Mouse (Mus musculus) neural tube, embryonic 14.5 days (tissue): ENCODE results near the gene Dpf3. TPM values are rescaled to one million over a fixed set of nuclear protein-coding genes. Genes with fewer than 3 reads are reported as not detected.

Source experiments
- ATAC-seq: fragments of 200-750 bp; cut with Nextera tagmentation; 2 replicates; pipeline ENCODE4 v1.8.0; 2017; ENCODE audit warnings: low read depth, mild to moderate bottlenecking, moderate TSS enrichment, moderate library complexity
- H3K27ac ChIP-seq: fragments of 300-500 bp; sonication (generic); 2 replicates; pipeline ENCODE4 v1.5.1; 2014; ENCODE audit warnings: low read depth, mild to moderate bottlenecking, control low read depth, low read length, moderate library complexity, mixed read lengths
- H3K27me3 ChIP-seq: fragments of 300-500 bp; sonication (generic); 2 replicates; pipeline ENCODE4 v1.6.1; 2014; ENCODE audit warnings: low read length; ENCODE audit not compliant: control insufficient read depth, insufficient read depth
- H3K36me3 ChIP-seq: fragments of 300-500 bp; sonication (generic); 2 replicates; pipeline ENCODE4 v1.6.1; 2014; ENCODE audit warnings: low read length, mixed read lengths; ENCODE audit not compliant: control insufficient read depth, insufficient read depth
- H3K4me1 ChIP-seq: fragments of 300-500 bp; sonication (generic); 2 replicates; pipeline ENCODE4 v1.6.1; 2014; ENCODE audit warnings: low read length; ENCODE audit not compliant: control insufficient read depth, insufficient read depth
- H3K4me2 ChIP-seq: fragments of 300-500 bp; sonication (generic); 2 replicates; pipeline ENCODE4 v1.6.1; 2014; ENCODE audit warnings: mild to moderate bottlenecking, low read depth, low read length, control low read depth
- H3K4me3 ChIP-seq: fragments of 300-500 bp; sonication (generic); 2 replicates; pipeline ENCODE4 v1.5.1; 2014; ENCODE audit warnings: low read depth, low read length, control low read depth, mixed read lengths
- H3K9ac ChIP-seq: fragments of 300-500 bp; sonication (generic); replicated peaks from 2 replicates; pipeline ENCODE4 v1.6.1; 2014; ENCODE audit warnings: low read depth, mild to moderate bottlenecking, control low read depth, low read length, mixed read lengths
- H3K9me3 ChIP-seq: fragments of 300-500 bp; sonication (generic); 2 replicates; pipeline ENCODE4 v1.6.1; 2016; ENCODE audit warnings: low read length; ENCODE audit not compliant: control insufficient read depth
- WGBS: fragments of 180-500 bp; shearing (Covaris S2); extraction: QIAGEN DNeasy Blood & Tissue Kit; methylation state at CpG from one replicate; pipeline ENCODE4 v1.1.7; 2014; 5-methylcytosine and 5-hydroxymethylcytosine counted together
- polyA plus RNA-seq: library from polyadenylated mRNA; unstranded; fragments of >200 nt; fragmentation: Nextera tagmentation; extraction: Ambion mirVana; gene quantifications from 2 replicates; pipeline ENCODE4 v1.2.1, GENCODE M21; 2014

Dpf3 gene
- polyA plus RNA-seq, 1 experiment from 2014 or later: 29.2 TPM

DNA sequence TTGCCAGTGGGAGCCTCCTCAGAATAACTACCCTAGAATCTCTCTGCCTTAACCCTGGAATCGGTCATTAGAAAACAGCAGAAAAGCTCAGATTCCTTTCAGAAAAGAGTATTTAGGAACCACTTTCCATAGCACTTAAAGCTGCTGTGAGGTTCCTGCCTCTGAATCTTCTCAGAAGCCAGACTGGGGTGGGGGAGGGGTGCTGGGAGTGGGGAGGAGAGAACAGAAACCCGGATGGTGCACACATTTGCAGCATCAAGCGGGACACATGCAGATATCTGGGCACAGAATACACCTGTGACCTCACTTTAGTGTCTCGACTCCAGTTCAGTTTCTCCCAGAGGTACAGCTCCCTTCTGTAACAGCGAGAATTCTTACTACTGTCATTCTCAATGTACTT, 23.1 kb upstream of the Dpf3 start:
- 82% methylated on average over 5 of the region's 5 CpGs for WGBS
- no peaks in the 10 kb centered on the region for H3K9me3 ChIP-seq
- H3K27me3 ChIP-seq: no peaks in the 10 kb centered on the region
- H3K4me2 ChIP-seq: no peak overlapping the region
- H3K36me3 ChIP-seq: no peaks in the 10 kb centered on the region
- ATAC-seq: no peak
- H3K4me3 ChIP-seq: no peak overlapping the region
- 0 out of 2 replicates have a peak, but pooled peaks cover 2% of the 10 kb centered on the region for H3K4me1 ChIP-seq
- H3K9ac ChIP-seq: no peak overlapping the region
- H3K27ac ChIP-seq: no peak overlapping the region

DNA sequence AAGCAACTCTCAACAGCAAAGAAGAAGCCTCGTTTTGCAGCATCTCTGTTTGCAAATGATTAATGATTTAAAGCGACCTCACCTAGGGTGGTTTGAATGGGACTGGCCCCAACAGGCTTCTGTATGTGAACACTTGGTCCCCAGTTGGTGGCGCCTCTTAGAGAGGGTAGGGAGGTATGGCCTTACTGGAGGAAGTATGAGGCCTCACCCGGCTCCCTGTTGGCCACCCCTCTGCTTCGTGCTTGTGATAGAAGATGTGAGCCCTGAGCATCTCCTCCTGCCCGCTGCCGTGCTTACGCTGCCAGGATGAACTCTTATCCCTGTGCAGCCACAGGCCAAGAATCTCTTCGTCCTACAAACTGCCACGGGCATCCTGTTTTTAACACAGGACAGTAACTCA, 19.0 kb upstream of the Dpf3 start:
- no peaks in the 10 kb centered on the region for H3K36me3 ChIP-seq
- no peak overlapping the region for H3K4me2 ChIP-seq
- 79% methylated on average over 10 of the region's 10 CpGs for WGBS
- H3K27me3 ChIP-seq: no peaks in the 10 kb centered on the region
- no peak overlapping the region for H3K4me3 ChIP-seq
- no peaks in the 10 kb centered on the region for H3K4me1 ChIP-seq
- ATAC-seq: no peak
- H3K9me3 ChIP-seq: no peaks in the 10 kb centered on the region
- H3K27ac ChIP-seq: no peak overlapping the region
- H3K9ac ChIP-seq: no peak overlapping the region

GRCm38 (mm10) chr12:83502190-83502589, 14.7 kb upstream of the Dpf3 start:
- 9% methylated on average over 9 of the region's 9 CpGs for WGBS
- no peak overlapping the region for H3K4me2 ChIP-seq
- H3K36me3 ChIP-seq: no peaks in the 10 kb centered on the region
- H3K27ac ChIP-seq: no peak overlapping the region
- H3K9me3 ChIP-seq: no peaks in the 10 kb centered on the region
- H3K9ac ChIP-seq: no peak overlapping the region
- H3K27me3 ChIP-seq: no peaks in the 10 kb centered on the region
- no peaks in the 10 kb centered on the region for H3K4me1 ChIP-seq
- ATAC-seq: no peak
- no peak overlapping the region for H3K4me3 ChIP-seq

DNA sequence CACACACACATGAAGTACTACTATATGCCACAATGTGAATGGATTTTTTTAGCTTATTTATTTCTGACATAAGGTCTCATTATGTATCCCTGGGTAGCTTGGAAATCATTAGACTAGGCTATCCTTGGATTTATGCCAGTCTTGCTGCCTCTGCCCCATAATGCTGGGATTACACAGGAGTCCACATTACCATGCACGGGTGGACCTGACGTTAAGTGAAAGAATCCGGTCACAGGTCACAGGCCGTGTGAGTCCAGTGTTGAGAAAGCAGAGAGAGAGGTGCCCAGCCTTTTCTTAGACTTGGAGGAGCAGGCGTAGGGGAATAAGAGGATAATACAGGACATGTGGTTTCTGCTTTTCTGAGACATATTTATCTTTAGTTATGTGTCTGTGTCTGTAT, 11.7 kb upstream of the Dpf3 start:
- WGBS: 79% methylated on average over 5 of the region's 5 CpGs
- ATAC-seq: no peak
- Histone ChIP-seq H3K27ac (no peak overlapping the region), H3K4me1 (no peaks in the 10 kb centered on the region), H3K27me3 (no peaks in the 10 kb centered on the region), H3K9me3 (no peaks in the 10 kb centered on the region), H3K9ac (no peak overlapping the region), H3K36me3 (no peaks in the 10 kb centered on the region), H3K4me3 (no peak overlapping the region), H3K4me2 (no peak overlapping the region)

- Histone ChIP-seq H3K4me3 (no peak overlapping the region), H3K27ac (no peak overlapping the region), H3K27me3 (no peaks in the 10 kb centered on the region), H3K4me2 (no peak overlapping the region), H3K9me3 (no peaks in the 10 kb centered on the region), H3K36me3 (no peaks in the 10 kb centered on the region), H3K4me1 (no peaks in the 10 kb centered on the region), H3K9ac (no peak overlapping the region)
- no peak for ATAC-seq
- WGBS: 81% methylated on average over 3 of the region's 3 CpGs
Observed at GRCm38 (mm10) chr12:83497959-83498358, 10.4 kb upstream of the Dpf3 start.

DNA sequence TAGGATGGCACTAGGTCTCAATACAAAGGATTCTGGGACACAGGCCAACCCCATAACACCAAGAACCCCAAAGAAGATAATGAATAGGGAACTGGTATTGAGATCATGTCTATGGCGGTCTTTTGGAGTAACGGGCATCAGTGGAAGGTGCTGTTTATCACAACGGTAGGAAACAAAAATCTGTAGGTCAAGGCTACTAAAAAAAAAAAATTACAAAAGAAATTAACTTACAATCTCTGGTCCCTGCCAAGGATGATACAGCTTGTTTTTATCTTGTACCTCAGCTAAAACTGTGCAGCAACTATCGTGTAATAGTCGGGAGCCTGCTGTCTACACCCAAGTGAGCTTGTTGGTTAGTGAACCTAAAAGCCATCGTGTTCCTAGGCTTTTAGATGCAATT, 9.2 kb upstream of the Dpf3 start:
- H3K9ac ChIP-seq: no peak overlapping the region
- ATAC-seq: no peak
- H3K4me3 ChIP-seq: no peak overlapping the region
- no peak overlapping the region for H3K4me2 ChIP-seq
- no peaks in the 10 kb centered on the region for H3K9me3 ChIP-seq
- H3K27me3 ChIP-seq: no peaks in the 10 kb centered on the region
- no peak overlapping the region for H3K27ac ChIP-seq
- no peaks in the 10 kb centered on the region for H3K36me3 ChIP-seq
- H3K4me1 ChIP-seq: no peaks in the 10 kb centered on the region
- 89% methylated on average over 6 of the region's 6 CpGs for WGBS

GRCm38 (mm10) chr12:83496336-83496735, 8.8 kb upstream of the Dpf3 start:
- Histone ChIP-seq H3K27me3 (no peaks in the 10 kb centered on the region), H3K27ac (no peak overlapping the region), H3K9me3 (no peaks in the 10 kb centered on the region), H3K36me3 (no peaks in the 10 kb centered on the region), H3K4me3 (no peak overlapping the region), H3K4me2 (no peak overlapping the region), H3K9ac (no peak overlapping the region), H3K4me1 (no peaks in the 10 kb centered on the region)
- 81% methylated on average over 4 of the region's 4 CpGs for WGBS
- ATAC-seq: no peak

DNA sequence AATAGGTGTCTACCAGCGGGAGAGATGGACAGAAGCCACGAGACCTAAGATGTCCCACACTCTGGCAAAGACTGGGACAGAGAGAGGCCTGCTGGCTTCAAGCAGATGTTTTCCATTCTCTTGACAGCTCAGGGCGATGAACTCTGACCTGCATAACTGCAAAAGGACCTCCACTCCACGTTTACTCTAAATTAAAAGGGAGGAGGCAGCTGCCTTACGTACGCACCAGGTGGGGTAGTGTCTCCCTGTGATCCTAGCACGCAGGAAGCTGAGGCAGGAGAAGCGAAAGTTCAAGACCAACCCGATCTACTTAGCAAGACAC, 8.4 kb upstream of the Dpf3 start:
- H3K27me3 ChIP-seq: no peaks in the 10 kb centered on the region
- no peak overlapping the region for H3K4me3 ChIP-seq
- no peaks in the 10 kb centered on the region for H3K36me3 ChIP-seq
- H3K9ac ChIP-seq: no peak overlapping the region
- no peak overlapping the region for H3K27ac ChIP-seq
- no peak overlapping the region for H3K4me2 ChIP-seq
- H3K4me1 ChIP-seq: no peaks in the 10 kb centered on the region
- no peak for ATAC-seq
- WGBS: 70% methylated on average over 9 of the region's 9 CpGs
- H3K9me3 ChIP-seq: no peaks in the 10 kb centered on the region

DNA sequence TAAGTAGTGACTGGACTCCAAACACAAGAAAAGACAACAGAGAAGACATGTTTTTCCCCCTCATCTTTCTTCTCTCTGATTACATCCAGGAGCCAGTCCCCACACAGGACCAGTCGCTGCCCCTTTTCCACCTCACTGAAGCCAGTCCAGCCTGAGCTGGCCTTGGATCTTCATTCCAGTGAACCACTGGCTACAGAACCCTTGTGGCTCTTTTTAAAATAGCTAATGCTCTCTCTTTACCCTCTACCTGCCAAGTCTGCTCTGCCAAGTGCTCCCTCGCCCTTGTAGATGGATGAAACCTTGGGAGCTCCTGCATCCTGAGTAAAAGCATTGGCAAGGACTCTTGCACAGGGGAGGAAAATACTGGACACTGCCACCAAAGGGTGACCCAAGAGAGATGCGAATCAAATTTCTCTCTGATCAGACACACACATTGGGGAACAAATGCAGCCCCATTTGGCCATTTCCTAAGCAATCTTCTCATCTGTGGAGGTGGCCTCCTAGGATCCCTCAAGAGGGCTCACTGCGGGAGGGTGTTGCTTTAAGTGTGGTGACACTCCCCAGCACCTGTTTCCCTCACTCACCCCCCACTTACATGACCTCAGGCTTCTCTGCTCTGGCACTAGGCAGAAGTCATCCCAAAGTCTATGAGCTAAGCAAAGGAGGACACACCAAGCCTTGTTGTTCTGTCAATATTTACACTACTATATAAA, 7.9 kb upstream of the Dpf3 start:
- 86% methylated on average over 4 of the region's 4 CpGs for WGBS
- ATAC-seq: no peak
- H3K4me2 ChIP-seq: no peak overlapping the region
- no peaks in the 10 kb centered on the region for H3K27me3 ChIP-seq
- H3K36me3 ChIP-seq: no peaks in the 10 kb centered on the region
- H3K9me3 ChIP-seq: no peaks in the 10 kb centered on the region
- no peak overlapping the region for H3K27ac ChIP-seq
- H3K9ac ChIP-seq: no peak overlapping the region
- H3K4me1 ChIP-seq: no peaks in the 10 kb centered on the region
- H3K4me3 ChIP-seq: no peak overlapping the region
